Mouse (Mus musculus) hindbrain, postnatal 0 days (tissue): Measurements from ENCODE around the gene Myom1. TPM values are rescaled to one million over a fixed set of nuclear protein-coding genes. Genes with fewer than 3 reads are reported as not detected.
A peak's percentile ranks its signal among the peaks of the same experiment; 100 is the strongest.

Experiments
- ATAC-seq: fragments of 200-750 bp; cut with Nextera tagmentation; 2 replicates; pipeline ENCODE4 v1.8.0; 2017; ENCODE audit warnings: mild to moderate bottlenecking, moderate TSS enrichment, moderate library complexity
- DNase-seq: peaks from one replicate; pipeline ENCODE4 v3.0.0-alpha.2; 2015; ENCODE audit warnings: low spot score
- H3K27ac ChIP-seq: fragments of 300-500 bp; sonication (generic); 2 replicates; pipeline ENCODE4 v1.5.1; 2014; ENCODE audit warnings: mild to moderate bottlenecking
- H3K27me3 ChIP-seq: fragments of 300-500 bp; sonication (generic); 2 replicates; pipeline ENCODE4 v1.6.1; 2014; ENCODE audit warnings: low read length, mixed read lengths; ENCODE audit not compliant: insufficient read depth
- H3K36me3 ChIP-seq: fragments of 300-500 bp; sonication (generic); 2 replicates; pipeline ENCODE4 v1.6.1; 2014; ENCODE audit warnings: low read length, mixed read lengths; ENCODE audit not compliant: insufficient read depth
- H3K4me1 ChIP-seq: fragments of 300-500 bp; sonication (generic); 2 replicates; pipeline ENCODE4 v1.6.1; 2014; ENCODE audit warnings: antibody characterized with exemption, low read length, mixed read lengths; ENCODE audit not compliant: insufficient read depth
- H3K4me2 ChIP-seq: fragments of 300-500 bp; sonication (generic); 2 replicates; pipeline ENCODE4 v1.6.1; 2014; ENCODE audit warnings: low read depth, mild to moderate bottlenecking, low read length, moderate library complexity, mixed read lengths
- H3K4me3 ChIP-seq: fragments of 300-500 bp; sonication (generic); 2 replicates; pipeline ENCODE4 v1.5.1; 2014; ENCODE audit warnings: low read length
- H3K9ac ChIP-seq: fragments of 300-500 bp; sonication (generic); replicated peaks from 2 replicates; pipeline ENCODE4 v1.6.1; 2014; ENCODE audit warnings: mild to moderate bottlenecking, low read length, moderate library complexity, mixed read lengths
- H3K9me3 ChIP-seq: fragments of 300-500 bp; sonication (generic); 2 replicates; pipeline ENCODE4 v1.6.1; 2016; ENCODE audit warnings: low read length, mixed read lengths
- CTCF ChIP-seq: IDR thresholded peaks from 2 replicates; pipeline ENCODE4 v1.5.1; 2016; ENCODE audit warnings: antibody characterized with exemption, control low read depth, low read depth
- WGBS: fragments of 180-500 bp; shearing (Covaris S2); extraction: QIAGEN DNeasy Blood & Tissue Kit; methylation state at CpG from one replicate; pipeline ENCODE4 v1.1.7; 2014; 5-methylcytosine and 5-hydroxymethylcytosine counted together
- polyA plus RNA-seq: library from polyadenylated mRNA; unstranded; fragments of >200 nt; fragmentation: Nextera tagmentation; extraction: Ambion mirVana; gene quantifications from 2 replicates; pipeline ENCODE4 v1.2.1, GENCODE M21; 2015
- total RNA-seq: library from RNA; depleted of rRNA; stranded (reverse); fragments of >200 nt; gene quantifications from 2 replicates; pipeline ENCODE4 v1.2.3, GENCODE M21; 2014

Gene Myom1
- total and polyA plus RNA-seq, 2 experiments from 2014 or later: 0.90 to 1.7 TPM

- DNase-seq: no peak
These were observed 60.6 kb downstream of the Myom1 start for GRCm38 (mm10) chr17:71062870-71063602.

GRCm38 (mm10) chr17:71064463-71065014, 62.1 kb downstream of the Myom1 start:
- no peak overlapping the region for H3K4me3 ChIP-seq
- H3K27me3 ChIP-seq: no peaks in the 10 kb centered on the region
- no peaks in the 10 kb centered on the region for H3K36me3 ChIP-seq
- H3K9me3 ChIP-seq: no peaks in the 10 kb centered on the region
- no peak overlapping the region for H3K4me2 ChIP-seq
- ATAC-seq (no peak), DNase-seq (peak; percentile 76)
- 63% methylated on average over 7 of the region's 7 CpGs for WGBS
- peak; percentile 83 for TF ChIP-seq CTCF
- H3K4me1 ChIP-seq: no peaks in the 10 kb centered on the region
- H3K27ac ChIP-seq: no peak overlapping the region
- H3K9ac ChIP-seq: no peak overlapping the region

More at GRCm38 (mm10) chr17:71062870-71063602, 60.6 kb downstream of the Myom1 start:
- no peak for TF ChIP-seq CTCF
- Histone ChIP-seq H3K27me3 (no peaks in the 10 kb centered on the region), H3K4me3 (no peak overlapping the region), H3K36me3 (no peaks in the 10 kb centered on the region), H3K4me1 (no peaks in the 10 kb centered on the region), H3K27ac (no peak overlapping the region), H3K9me3 (no peaks in the 10 kb centered on the region), H3K4me2 (no peak overlapping the region), H3K9ac (no peak overlapping the region)
- ATAC-seq: 0 out of 2 replicates have a peak, but pooled peaks have one; percentile 43
- 68% methylated on average over 13 of the region's 13 CpGs for whole genome bisulfite sequencing

GRCm38 (mm10) chr17:71065127-71065526, 62.7 kb downstream of the Myom1 start:
- Histone ChIP-seq H3K36me3 (no peaks in the 10 kb centered on the region), H3K27ac (no peak overlapping the region), H3K4me3 (no peak overlapping the region), H3K9me3 (no peaks in the 10 kb centered on the region), H3K4me2 (no peak overlapping the region), H3K9ac (no peak overlapping the region), H3K27me3 (no peaks in the 10 kb centered on the region), H3K4me1 (no peaks in the 10 kb centered on the region)
- WGBS: 73% methylated on average over 6 of the region's 6 CpGs
- no peak for TF ChIP-seq CTCF
- DNase-seq: no peak
- no peak for ATAC-seq

- H3K4me2 ChIP-seq: no peak overlapping the region
- no peak overlapping the region for H3K4me3 ChIP-seq
- no peaks in the 10 kb centered on the region for H3K4me1 ChIP-seq
- WGBS: 60% methylated on average over 9 of the region's 9 CpGs
- H3K27me3 ChIP-seq: no peaks in the 10 kb centered on the region
- no peak for ATAC-seq
- H3K36me3 ChIP-seq: no peaks in the 10 kb centered on the region
- no peak for DNase-seq
- H3K9me3 ChIP-seq: no peaks in the 10 kb centered on the region
- TF ChIP-seq CTCF: no peak
- no peak overlapping the region for H3K27ac ChIP-seq
- no peak overlapping the region for H3K9ac ChIP-seq
These were observed 66.7 kb downstream of the Myom1 start for GRCm38 (mm10) chr17:71069176-71069575.

- Histone ChIP-seq H3K4me3 (no peak overlapping the region), H3K36me3 (no peaks in the 10 kb centered on the region), H3K27me3 (no peaks in the 10 kb centered on the region), H3K9me3 (no peaks in the 10 kb centered on the region), H3K27ac (no peak overlapping the region), H3K4me2 (no peak overlapping the region), H3K9ac (no peak overlapping the region), H3K4me1 (no peaks in the 10 kb centered on the region)
- no peak for TF ChIP-seq CTCF
- DNase-seq: no peak
- 88% methylated on average over 10 of the region's 10 CpGs for WGBS
- no peak for ATAC-seq
These were observed 69.5 kb downstream of the Myom1 start for GRCm38 (mm10) chr17:71071958-71072357.

DNA sequence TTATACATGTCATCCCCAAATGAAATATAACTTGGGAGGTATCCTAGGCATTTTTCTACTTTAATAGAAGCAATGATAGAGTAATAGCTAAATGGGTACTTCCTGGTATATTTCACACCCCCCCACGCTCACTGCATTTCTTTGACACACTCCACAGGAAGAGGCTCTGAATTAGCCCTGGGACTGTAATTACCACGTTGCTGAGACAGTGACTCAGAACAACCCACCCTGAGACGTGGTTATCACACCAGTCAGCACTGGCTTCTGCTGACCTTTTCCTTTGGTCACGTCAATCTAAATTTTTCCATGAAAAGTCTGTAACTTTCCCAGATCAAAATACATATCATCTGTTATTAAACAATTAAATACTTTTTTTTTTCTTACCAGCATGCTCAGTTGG, 72.0 kb downstream of the Myom1 start:
- Histone ChIP-seq H3K36me3 (no peaks in the 10 kb centered on the region), H3K27me3 (no peaks in the 10 kb centered on the region), H3K4me1 (no peaks in the 10 kb centered on the region), H3K4me2 (no peak overlapping the region), H3K27ac (no peak overlapping the region), H3K4me3 (no peak overlapping the region), H3K9ac (no peak overlapping the region), H3K9me3 (no peaks in the 10 kb centered on the region)
- 64% methylated on average over 4 of the region's 4 CpGs for WGBS
- TF ChIP-seq CTCF: no peak
- no peak for DNase-seq
- no peak for ATAC-seq

GRCm38 (mm10) chr17:71081986-71082385, 79.6 kb downstream of the Myom1 start:
- Histone ChIP-seq H3K36me3 (no peaks in the 10 kb centered on the region), H3K27ac (no peak overlapping the region), H3K4me3 (no peak overlapping the region), H3K27me3 (no peaks in the 10 kb centered on the region), H3K4me1 (no peaks in the 10 kb centered on the region), H3K4me2 (no peak overlapping the region), H3K9me3 (no peaks in the 10 kb centered on the region), H3K9ac (no peak overlapping the region)
- DNase-seq (no peak), ATAC-seq (no peak)
- WGBS: 66% methylated on average over 7 of the region's 7 CpGs
- no peak for TF ChIP-seq CTCF
